Mouse (Mus musculus): ENCODE results near the gene Acsm4. TPM values are rescaled to one million over a fixed set of nuclear protein-coding genes. Genes with fewer than 3 reads are reported as not detected.

The Acsm4 gene
- total RNA-seq, 4 experiments from 2014 or later: 0.23 TPM; not detected in 3

DNA sequence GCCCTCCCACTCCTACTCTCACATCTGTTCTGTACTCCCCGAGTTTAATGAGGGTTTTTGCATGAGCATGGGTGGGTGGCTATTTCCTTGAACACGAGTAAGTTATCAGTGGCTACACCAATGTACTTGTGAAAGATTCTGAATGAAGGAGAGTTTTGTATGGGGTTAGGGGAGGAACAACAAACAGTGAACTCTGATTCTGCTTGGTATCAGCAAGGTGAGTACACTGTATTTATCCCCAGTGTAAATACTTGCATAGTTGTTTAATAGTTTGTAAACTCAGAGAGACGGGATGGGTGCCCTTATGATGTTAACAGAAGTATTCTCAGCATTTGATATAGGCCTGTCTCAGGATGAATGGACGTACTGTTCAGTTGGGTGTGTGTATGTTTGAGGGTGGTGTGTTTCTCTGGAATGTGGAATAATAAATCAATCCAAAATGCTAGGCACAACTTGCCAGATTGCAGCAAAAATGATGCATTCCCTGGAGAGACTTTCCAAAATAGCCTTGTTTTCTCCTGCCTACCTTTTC, 72.4 kb downstream of the Acsm4 start:
- no peak for DNase-seq (ENCODE audit: low spot score in 2 of 2)

Other genes with a start within 250 kb of the Acsm4 start
- under 1 TPM in 3 of 4 experiments, not detected in 1; 0.19 to 0.24 (median 0.21) TPM for gene Gp2, start 230.7 kb upstream of the Acsm4 start, total RNA-seq (2022)
- gene Umod, start 210.7 kb upstream of the Acsm4 start, total RNA-seq (2022): not detected
- 1 to 10 TPM; 1.6 to 3.2 (median 2.0) TPM for gene Acsm5, start 170.6 kb upstream of the Acsm4 start, total RNA-seq (2022)
- gene Pdilt, start 166.5 kb upstream of the Acsm4 start, total RNA-seq (2022): under 1 TPM in 2 of 4 experiments, not detected in 2; 0.25 to 0.46 TPM
- not detected for gene Acsm2, start 135.7 kb upstream of the Acsm4 start, total RNA-seq (2022)
- gene Acsm1, start 83.0 kb upstream of the Acsm4 start, total RNA-seq (2022): not detected
- gene Thumpd1, start 30.8 kb downstream of the Acsm4 start, total RNA-seq (2022): 10 to 100 TPM; 43.2 to 49.2 (median 48.2) TPM
- not detected for gene Acsm3, start 70.9 kb downstream of the Acsm4 start, total RNA-seq (2022)
- gene Rexo5, start 104.0 kb downstream of the Acsm4 start, total RNA-seq (2022): 1 to 10 TPM; 1.0 to 3.6 (median 2.1) TPM
- gene Eri2, start 104.0 kb downstream of the Acsm4 start, total RNA-seq (2022): 1 to 10 TPM; 5.7 to 7.5 (median 7.1) TPM
- gene Lyrm1, start 205.8 kb downstream of the Acsm4 start, total RNA-seq (2022): 10 to 100 TPM; 10.2 to 16.2 (median 15.1) TPM
- gene Dcun1d3, start 206.3 kb downstream of the Acsm4 start, total RNA-seq (2022): 10 to 100 TPM; 26.3 to 32.1 (median 27.1) TPM